Mouse (Mus musculus) stomach, embryonic 15.5 days (tissue): Measurements from ENCODE around the gene Rpp40. TPM values are rescaled to one million over a fixed set of nuclear protein-coding genes. Genes with fewer than 3 reads are reported as not detected.

ENCODE experiments used
- ATAC-seq: fragments of 200-750 bp; cut with Nextera tagmentation; 2 replicates; pipeline ENCODE4 v1.8.0; 2017; ENCODE audit warnings: low read depth, moderate number of reproducible peaks, moderate TSS enrichment; ENCODE audit not compliant: insufficient read depth, low FRiP score
- H3K27ac ChIP-seq: fragments of 300-500 bp; sonication (generic); 2 replicates; pipeline ENCODE4 v1.5.1; 2015; ENCODE audit warnings: mild to moderate bottlenecking, inconsistent platforms
- H3K27me3 ChIP-seq: fragments of 300-500 bp; sonication (generic); replicated peaks from 2 replicates; pipeline ENCODE4 v1.6.1; 2015; ENCODE audit warnings: inconsistent platforms
- H3K36me3 ChIP-seq: fragments of 300-500 bp; sonication (generic); 2 replicates; pipeline ENCODE4 v1.6.1; 2015; ENCODE audit warnings: inconsistent platforms
- H3K4me1 ChIP-seq: fragments of 300-500 bp; sonication (generic); 2 replicates; pipeline ENCODE4 v1.6.1; 2015; ENCODE audit warnings: inconsistent platforms
- H3K4me2 ChIP-seq: fragments of 300-500 bp; sonication (generic); 2 replicates; pipeline ENCODE4 v1.6.1; 2015; ENCODE audit warnings: mild to moderate bottlenecking, inconsistent platforms
- H3K4me3 ChIP-seq: fragments of 300-500 bp; sonication (generic); replicated peaks from 2 replicates; pipeline ENCODE4 v1.5.1; 2015; ENCODE audit warnings: inconsistent platforms
- H3K9ac ChIP-seq: fragments of 300-500 bp; sonication (generic); 2 replicates; pipeline ENCODE4 v1.6.1; 2015; ENCODE audit warnings: inconsistent platforms
- H3K9me3 ChIP-seq: fragments of 300-500 bp; sonication (generic); 2 replicates; pipeline ENCODE4 v1.6.1; 2016; ENCODE audit warnings: inconsistent platforms
- WGBS: fragments of 180-500 bp; shearing (Covaris S2); methylation state at CpG from one replicate; pipeline ENCODE4 v1.1.7; 2015; 5-methylcytosine and 5-hydroxymethylcytosine counted together
- polyA plus RNA-seq: library from polyadenylated mRNA; unstranded; fragments of >200 nt; fragmentation: Nextera tagmentation; extraction: Ambion mirVana; gene quantifications from 2 replicates; pipeline ENCODE4 v1.2.1, GENCODE M21; 2015

Rpp40 gene
- polyA plus RNA-seq, 1 experiment from 2014 or later, result 16.8 TPM

GRCm38 (mm10) chr13:35845306-35845705, 60.9 kb downstream of the Rpp40 start:
- Histone ChIP-seq H3K36me3 (no peaks in the 10 kb centered on the region), H3K4me2 (no peak overlapping the region), H3K9ac (no peak overlapping the region), H3K27ac (no peak overlapping the region), H3K4me1 (0 out of 2 replicates have a peak, but pooled peaks cover 7% of the 10 kb centered on the region), H3K27me3 (no peaks in the 10 kb centered on the region), H3K9me3 (no peaks in the 10 kb centered on the region), H3K4me3 (no peak overlapping the region)
- ATAC-seq, result no peak
- WGBS, result 68% methylated on average over 3 of the region's 3 CpGs

Other genes starting within 250 kb of the Rpp40 start
- gene Cdyl, start 246.5 kb downstream of the Rpp40 start, polyA plus RNA-seq, result 11.2 and 12.1 TPM in 2 replicates
- gene Ppp1r3g, start 52.5 kb upstream of the Rpp40 start, polyA plus RNA-seq, result 0.49 and 0.62 TPM in 2 replicates
- gene Fars2, start 211.1 kb upstream of the Rpp40 start, polyA plus RNA-seq, result 38.6 and 39.5 TPM in 2 replicates
- 24.5 and 25.2 TPM in 2 replicates for gene Lyrm4, start 211.2 kb upstream of the Rpp40 start, polyA plus RNA-seq